Mouse (Mus musculus): ENCODE data around the gene Tbc1d7. TPM values are rescaled to one million over a fixed set of nuclear protein-coding genes. Genes with fewer than 3 reads are reported as not detected.

Tbc1d7 gene
- polyA plus RNA-seq, 1 experiment from 2014 or later, result 73.2 TPM

DNA sequence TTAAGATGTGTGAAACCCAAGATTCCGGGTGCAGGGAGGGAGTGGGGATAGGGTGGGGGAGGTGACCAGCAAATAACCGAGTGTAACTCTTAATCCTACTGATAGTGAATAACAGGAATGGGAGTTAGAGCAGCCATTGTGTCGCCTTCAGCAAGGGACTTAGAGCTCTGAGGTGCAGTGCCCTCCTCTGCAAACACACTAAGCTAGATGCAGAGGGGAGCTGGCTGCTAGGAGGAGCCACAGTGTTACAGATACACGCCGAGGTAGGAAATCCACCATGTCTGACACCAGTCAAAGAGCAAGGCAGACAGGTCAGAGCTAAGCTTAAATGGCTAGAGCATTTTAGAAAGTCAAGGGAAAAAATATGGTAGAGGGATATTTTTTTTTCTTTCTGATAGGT is 13.9 kb downstream of the Tbc1d7 start:
- 53% methylated on average over 5 of the region's 5 CpGs for WGBS
- Histone ChIP-seq H3K9me3 (no peaks in the 10 kb centered on the region), H3K27me3 (ENCODE audit: insufficient read depth, poor library complexity, severe bottlenecking) (no peaks in the 10 kb centered on the region), H3K36me3 (peaks cover 53% of the 10 kb centered on the region), H3K27ac (no peak overlapping the region), H3K4me1 (replicated peaks) (no peaks in the 10 kb centered on the region), H3K4me3 (no peak overlapping the region)
- no peak for DNase-seq (ENCODE audit: low spot score)

- Histone ChIP-seq H3K27me3 (ENCODE audit: insufficient read depth, poor library complexity, severe bottlenecking) (no peaks in the 10 kb centered on the region), H3K9me3 (no peaks in the 10 kb centered on the region), H3K36me3 (peaks cover 60% of the 10 kb centered on the region), H3K4me1 (replicated peaks) (no peaks in the 10 kb centered on the region), H3K4me3 (no peak overlapping the region), H3K27ac (no peak overlapping the region)
- 91% methylated on average over 14 of the region's 14 CpGs for WGBS
- no peak for DNase-seq (ENCODE audit: low spot score)
These were observed 19.2 kb downstream of the Tbc1d7 start for GRCm38 (mm10) chr13:43152005-43152520.

DNA sequence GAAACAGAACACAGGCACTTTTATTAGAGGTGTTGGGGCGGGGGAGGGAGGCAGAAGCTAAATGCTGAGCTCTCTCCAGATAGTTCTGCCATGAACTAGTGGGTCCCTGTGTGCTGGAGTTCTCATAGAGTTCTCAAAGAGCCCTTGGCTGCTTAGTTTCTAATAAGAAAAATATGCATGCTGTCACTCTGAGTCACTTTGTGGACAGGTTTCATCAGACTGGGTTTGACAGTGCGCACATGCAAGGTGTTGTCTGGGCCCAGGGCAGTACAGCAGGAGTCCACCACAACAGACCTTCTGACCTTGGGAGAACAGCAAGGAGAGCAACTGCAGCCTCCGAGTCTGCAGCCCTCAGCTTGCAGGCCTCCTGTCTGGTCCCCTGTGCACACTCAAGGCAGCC is 21.6 kb downstream of the Tbc1d7 start:
- H3K4me1 ChIP-seq (replicated peaks), result peaks cover 9% of the 10 kb centered on the region; the same call in 1 of the 2 replicates
- H3K4me3 ChIP-seq, result no peak overlapping the region
- no peak overlapping the region for H3K27ac ChIP-seq
- 77% methylated on average over 3 of the region's 3 CpGs for WGBS
- H3K36me3 ChIP-seq, result peaks cover 41% of the 10 kb centered on the region
- DNase-seq (ENCODE audit: low spot score), result no peak
- H3K9me3 ChIP-seq, result no peaks in the 10 kb centered on the region
- H3K27me3 ChIP-seq (ENCODE audit: insufficient read depth, poor library complexity, severe bottlenecking), result no peaks in the 10 kb centered on the region

- Histone ChIP-seq H3K4me3 (no peak overlapping the region), H3K9me3 (no peaks in the 10 kb centered on the region), H3K27ac (no peak overlapping the region), H3K27me3 (ENCODE audit: insufficient read depth, poor library complexity, severe bottlenecking) (no peaks in the 10 kb centered on the region), H3K36me3 (peaks cover 31% of the 10 kb centered on the region), H3K4me1 (replicated peaks) (peaks cover 9% of the 10 kb centered on the region; the same call in 1 of the 2 replicates)
- WGBS, result 73% methylated on average over 4 of the region's 4 CpGs
- DNase-seq (ENCODE audit: low spot score), result no peak
These were observed 22.6 kb downstream of the Tbc1d7 start for GRCm38 (mm10) chr13:43148692-43149091.

DNA sequence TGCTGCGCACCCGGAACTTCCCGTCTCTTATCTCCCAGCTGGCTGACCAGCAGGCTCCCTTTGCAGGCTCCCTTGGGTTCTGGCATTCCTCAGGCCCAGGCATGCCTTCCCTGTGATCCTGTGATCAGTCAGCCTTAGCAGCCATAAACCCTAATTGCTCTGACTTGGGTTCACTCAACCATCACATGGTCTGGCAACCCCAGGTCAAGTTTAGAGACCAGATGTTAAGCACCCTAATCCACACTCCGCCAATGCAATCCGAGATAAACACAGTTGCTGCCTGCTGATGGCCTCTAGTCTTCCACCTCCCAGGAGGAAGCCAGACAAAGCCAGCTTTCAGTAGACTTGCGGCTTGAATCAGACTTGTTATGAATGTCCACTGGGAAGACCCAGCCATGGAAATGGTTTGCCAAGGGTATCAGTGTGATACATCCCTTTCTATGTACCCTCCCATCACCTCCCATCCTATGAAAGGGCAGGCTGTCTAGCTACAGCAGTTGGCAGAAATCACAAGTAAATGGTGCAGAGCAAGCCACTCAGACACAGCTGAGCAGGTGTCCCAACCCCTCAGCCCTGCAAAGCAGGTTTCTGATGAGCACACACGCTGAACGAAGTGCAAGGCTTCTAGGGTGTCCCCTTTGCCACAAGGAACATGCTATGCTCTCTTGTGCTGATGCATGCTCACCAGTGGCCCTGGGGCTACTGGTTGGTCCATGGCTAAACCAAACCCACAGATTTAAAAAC is 24.6 kb downstream of the Tbc1d7 start:
- peaks cover 9% of the 10 kb centered on the region; the same call in 1 of the 2 replicates for H3K4me1 ChIP-seq (replicated peaks)
- 72% methylated on average over 8 of the region's 8 CpGs for WGBS
- no peak for DNase-seq (ENCODE audit: low spot score)
- H3K36me3 ChIP-seq, result peaks cover 12% of the 10 kb centered on the region
- H3K9me3 ChIP-seq, result no peaks in the 10 kb centered on the region
- H3K27me3 ChIP-seq (ENCODE audit: insufficient read depth, poor library complexity, severe bottlenecking), result no peaks in the 10 kb centered on the region
- H3K4me3 ChIP-seq, result no peak overlapping the region
- H3K27ac ChIP-seq, result no peak overlapping the region

- H3K27ac ChIP-seq, result no peak overlapping the region
- no peaks in the 10 kb centered on the region for H3K36me3 ChIP-seq
- H3K27me3 ChIP-seq (ENCODE audit: insufficient read depth, poor library complexity, severe bottlenecking), result no peaks in the 10 kb centered on the region
- H3K4me1 ChIP-seq (replicated peaks), result peaks cover 9% of the 10 kb centered on the region; the same call in 1 of the 2 replicates
- no peaks in the 10 kb centered on the region for H3K9me3 ChIP-seq
- 81% methylated on average over 7 of the region's 7 CpGs for WGBS
- H3K4me3 ChIP-seq, result no peak overlapping the region
- DNase-seq (ENCODE audit: low spot score), result no peak
These were observed 26.4 kb downstream of the Tbc1d7 start for GRCm38 (mm10) chr13:43144720-43145418.

DNA sequence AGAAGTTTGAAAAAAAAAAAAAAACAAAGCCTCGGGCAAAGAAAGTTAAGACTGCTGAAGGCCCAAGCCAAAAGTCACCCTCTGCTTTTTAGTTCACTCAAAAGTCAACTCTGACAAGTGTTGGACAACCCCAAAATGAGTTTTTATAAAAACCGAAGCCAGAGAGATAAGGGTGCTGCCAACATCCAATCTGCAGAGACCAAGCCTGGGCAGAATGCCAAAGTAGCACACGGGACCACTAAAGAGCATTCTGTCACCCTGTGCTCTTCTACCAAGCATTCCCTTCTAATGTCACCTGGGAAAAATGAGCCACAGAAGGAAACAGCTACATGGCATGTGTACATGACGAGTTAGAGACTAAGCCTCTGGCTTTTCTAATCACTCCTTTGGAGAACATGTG is 36.8 kb downstream of the Tbc1d7 start:
- H3K27ac ChIP-seq, result no peak overlapping the region
- WGBS, result 90% methylated on average over 4 of the region's 4 CpGs
- peaks cover 10% of the 10 kb centered on the region for H3K4me1 ChIP-seq (replicated peaks)
- no peak for DNase-seq (ENCODE audit: low spot score)
- no peaks in the 10 kb centered on the region for H3K27me3 ChIP-seq (ENCODE audit: insufficient read depth, poor library complexity, severe bottlenecking)
- H3K36me3 ChIP-seq, result peaks cover 9% of the 10 kb centered on the region; the same call in 1 of the 2 replicates
- no peak overlapping the region for H3K4me3 ChIP-seq
- no peaks in the 10 kb centered on the region for H3K9me3 ChIP-seq

- Histone ChIP-seq H3K27ac (no peak overlapping the region), H3K4me1 (replicated peaks) (peaks cover 10% of the 10 kb centered on the region), H3K9me3 (no peaks in the 10 kb centered on the region), H3K36me3 (peaks cover 9% of the 10 kb centered on the region; the same call in 1 of the 2 replicates), H3K4me3 (no peak overlapping the region), H3K27me3 (ENCODE audit: insufficient read depth, poor library complexity, severe bottlenecking) (no peaks in the 10 kb centered on the region)
- no peak for DNase-seq (ENCODE audit: low spot score)
- WGBS, result 89% methylated on average over 7 of the region's 7 CpGs
These were observed 37.9 kb downstream of the Tbc1d7 start for GRCm38 (mm10) chr13:43133400-43133799.

- 78% methylated on average over 9 of the region's 9 CpGs for WGBS
- no peaks in the 10 kb centered on the region for H3K9me3 ChIP-seq
- DNase-seq (ENCODE audit: low spot score), result no peak
- no peaks in the 10 kb centered on the region for H3K27me3 ChIP-seq (ENCODE audit: insufficient read depth, poor library complexity, severe bottlenecking)
- peaks cover 9% of the 10 kb centered on the region; the same call in 1 of the 2 replicates for H3K36me3 ChIP-seq
- H3K27ac ChIP-seq, result 0 out of 2 replicates have a peak overlapping the region, but pooled peaks have one; percentile 29
- peaks cover 10% of the 10 kb centered on the region for H3K4me1 ChIP-seq (replicated peaks)
- H3K4me3 ChIP-seq, result no peak overlapping the region
These were observed 38.4 kb downstream of the Tbc1d7 start for GRCm38 (mm10) chr13:43132859-43133258.

DNA sequence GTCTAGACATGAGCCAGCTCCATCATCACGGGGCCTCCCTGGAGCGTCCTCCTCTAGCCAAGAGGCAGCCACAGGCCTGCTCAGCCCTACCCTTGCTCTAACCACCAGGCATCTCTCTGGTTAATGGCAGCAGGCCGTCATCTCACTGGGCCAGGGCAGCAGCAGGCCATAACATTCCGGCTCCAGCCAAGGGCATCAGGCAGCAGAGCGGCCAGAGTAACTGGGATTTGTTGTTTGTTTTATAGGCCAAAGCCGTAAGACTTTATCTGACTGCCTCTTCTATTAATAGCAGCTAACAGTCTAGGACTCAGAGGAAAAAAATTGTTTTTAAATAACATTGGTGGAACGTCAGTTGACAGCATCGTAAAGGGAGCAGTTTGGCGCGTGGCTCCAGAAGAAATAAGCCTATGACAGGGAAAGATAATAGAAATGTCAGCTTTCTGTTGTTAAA is 39.5 kb downstream of the Tbc1d7 start:
- no peak overlapping the region for H3K4me3 ChIP-seq
- WGBS, result 82% methylated on average over 10 of the region's 10 CpGs
- H3K27me3 ChIP-seq (ENCODE audit: insufficient read depth, poor library complexity, severe bottlenecking), result no peaks in the 10 kb centered on the region
- no peaks in the 10 kb centered on the region for H3K9me3 ChIP-seq
- H3K27ac ChIP-seq, result no peak overlapping the region
- peaks cover 10% of the 10 kb centered on the region for H3K4me1 ChIP-seq (replicated peaks)
- peaks cover 9% of the 10 kb centered on the region; the same call in 1 of the 2 replicates for H3K36me3 ChIP-seq
- DNase-seq (ENCODE audit: low spot score), result no peak

GRCm38 (mm10) chr13:43130161-43130560 is 41.1 kb downstream of the Tbc1d7 start:
- no peak overlapping the region for H3K27ac ChIP-seq
- H3K4me3 ChIP-seq, result no peak overlapping the region
- H3K9me3 ChIP-seq, result no peaks in the 10 kb centered on the region
- H3K27me3 ChIP-seq (ENCODE audit: insufficient read depth, poor library complexity, severe bottlenecking), result no peaks in the 10 kb centered on the region
- 56% methylated on average over 6 of the region's 6 CpGs for WGBS
- peaks cover 17% of the 10 kb centered on the region for H3K4me1 ChIP-seq (replicated peaks)
- H3K36me3 ChIP-seq, result peaks cover 3% of the 10 kb centered on the region; the same call in 1 of the 2 replicates
- DNase-seq (ENCODE audit: low spot score), result peak; percentile 14

DNA sequence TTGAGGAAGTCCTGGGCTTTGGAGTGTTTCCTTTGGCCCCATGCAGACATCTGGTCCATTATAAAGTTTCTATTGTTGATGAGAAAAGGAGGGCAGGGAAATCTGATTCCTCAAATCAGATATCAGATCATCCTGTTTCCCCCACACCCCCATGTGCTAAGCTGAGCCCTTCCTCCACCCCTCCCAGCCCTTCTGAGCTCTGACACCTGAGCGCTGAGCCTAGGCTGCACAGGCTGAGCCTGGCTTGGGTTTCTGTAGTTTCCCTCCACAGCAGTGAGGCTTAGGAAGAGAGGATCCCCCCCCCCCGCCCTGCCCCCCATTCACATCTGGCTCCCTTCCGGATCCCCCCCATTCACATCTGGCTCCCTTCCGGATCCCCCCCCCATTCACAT is 46.6 kb downstream of the Tbc1d7 start:
- Histone ChIP-seq H3K4me3 (no peak overlapping the region), H3K4me1 (replicated peaks) (peaks cover 41% of the 10 kb centered on the region), H3K27me3 (ENCODE audit: insufficient read depth, poor library complexity, severe bottlenecking) (no peaks in the 10 kb centered on the region), H3K9me3 (no peaks in the 10 kb centered on the region), H3K36me3 (no peaks in the 10 kb centered on the region), H3K27ac (no peak overlapping the region)
- no peak for DNase-seq (ENCODE audit: low spot score)
- WGBS, result 36% methylated on average over 4 of the region's 4 CpGs

Measured in hindbrain, embryonic 10.5 days (tissue).